Mouse (Mus musculus) stomach, embryonic 14.5 days (tissue): Measurements from ENCODE around the gene Kcmf1. TPM values are rescaled to one million over a fixed set of nuclear protein-coding genes. Genes with fewer than 3 reads are reported as not detected.
A peak's percentile ranks its signal among the peaks of the same experiment; 100 is the strongest.

ENCODE experiments used
- ATAC-seq: fragments of 200-750 bp; cut with Nextera tagmentation; 2 replicates; pipeline ENCODE4 v1.8.0; 2017; ENCODE audit warnings: low read depth, moderate TSS enrichment; ENCODE audit not compliant: insufficient number of reproducible peaks, insufficient read depth, low FRiP score
- H3K27ac ChIP-seq: fragments of 300-500 bp; sonication (generic); 2 replicates; pipeline ENCODE4 v1.5.1; 2014; ENCODE audit warnings: mild to moderate bottlenecking, low read length, moderate library complexity, mixed read lengths
- H3K27me3 ChIP-seq: fragments of 300-500 bp; sonication (generic); 2 replicates; pipeline ENCODE4 v1.6.1; 2014; ENCODE audit warnings: low read length, control low read depth, mixed read lengths; ENCODE audit not compliant: control insufficient read depth, insufficient read depth
- H3K36me3 ChIP-seq: fragments of 300-500 bp; sonication (generic); 2 replicates; pipeline ENCODE4 v1.6.1; 2014; ENCODE audit warnings: mild to moderate bottlenecking, control low read depth, low read length, moderate library complexity, mixed read lengths; ENCODE audit not compliant: control insufficient read depth, insufficient read depth
- H3K4me1 ChIP-seq: fragments of 300-500 bp; sonication (generic); 2 replicates; pipeline ENCODE4 v1.6.1; 2014; ENCODE audit warnings: low read length, control low read depth, mixed read lengths; ENCODE audit not compliant: control insufficient read depth, insufficient read depth
- H3K4me2 ChIP-seq: fragments of 300-500 bp; sonication (generic); replicated peaks from 2 replicates; pipeline ENCODE4 v1.6.1; 2014; ENCODE audit warnings: low read depth, low read length, control low read depth
- H3K4me3 ChIP-seq: fragments of 300-500 bp; sonication (generic); 2 replicates; pipeline ENCODE4 v1.5.1; 2014; ENCODE audit warnings: low read depth, low read length, control low read depth
- H3K9ac ChIP-seq: fragments of 300-500 bp; sonication (generic); replicated peaks from 2 replicates; pipeline ENCODE4 v1.6.1; 2014; ENCODE audit warnings: low read depth, mild to moderate bottlenecking, control low read depth, low read length, moderate library complexity, mixed read lengths
- H3K9me3 ChIP-seq: fragments of 300-500 bp; sonication (generic); 2 replicates; pipeline ENCODE4 v1.6.1; 2016; ENCODE audit warnings: low read depth, low read length, control low read depth; ENCODE audit not compliant: control insufficient read depth
- WGBS: fragments of 180-500 bp; shearing (Covaris S2); extraction: QIAGEN DNeasy Blood & Tissue Kit; methylation state at CpG from one replicate; pipeline ENCODE4 v1.1.7; 2014; 5-methylcytosine and 5-hydroxymethylcytosine counted together
- polyA plus RNA-seq: library from polyadenylated mRNA; unstranded; fragments of >200 nt; fragmentation: Nextera tagmentation; extraction: Ambion mirVana; gene quantifications from 2 replicates; pipeline ENCODE4 v1.2.1, GENCODE M21; 2014

Gene Kcmf1
- 38.4 and 40.1 TPM in 2 replicates for polyA plus RNA-seq

DNA sequence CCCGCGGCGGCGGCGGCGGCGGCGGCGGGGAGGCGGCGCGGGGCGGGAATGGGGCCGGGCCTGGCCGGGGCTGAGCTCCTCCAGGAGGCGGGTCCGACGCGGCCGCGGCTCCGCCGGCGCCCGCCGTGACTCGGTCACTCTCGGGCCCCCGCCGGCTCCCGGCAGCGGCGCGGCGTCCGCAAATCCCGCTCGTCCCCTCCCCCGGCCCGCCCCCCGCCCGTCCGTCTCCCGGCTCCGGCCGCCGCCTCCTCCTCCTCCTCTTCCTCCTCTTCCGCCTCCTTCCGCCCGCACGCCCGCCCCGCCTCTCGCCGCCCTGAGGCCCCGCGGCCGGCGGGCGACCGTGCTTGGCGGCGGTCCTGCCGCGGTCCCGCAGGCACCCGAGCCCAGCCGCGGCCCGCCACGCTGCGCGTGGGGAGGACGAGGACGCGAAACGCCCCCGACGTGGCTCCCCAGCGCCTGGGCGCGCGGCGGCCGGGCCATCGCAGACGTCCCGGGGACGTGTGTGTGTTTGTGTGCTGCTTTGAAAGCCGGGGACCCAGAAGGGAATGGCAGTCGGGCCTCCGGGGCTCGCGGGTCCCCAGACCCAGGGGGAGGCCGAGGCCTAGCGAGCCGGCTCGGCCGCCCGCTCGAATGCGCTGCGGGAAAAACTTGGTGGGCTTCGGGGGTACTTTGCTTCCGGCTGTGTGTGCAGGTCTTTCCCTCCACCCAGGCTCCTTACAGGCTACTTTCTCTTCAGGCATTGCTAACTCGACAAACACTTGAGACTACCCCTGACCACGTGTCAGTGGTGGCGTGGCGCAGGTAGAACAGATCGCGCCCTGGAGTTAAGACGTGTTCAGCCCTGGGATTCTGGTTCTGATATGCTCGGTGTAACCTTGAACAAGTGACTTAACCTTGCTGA lies at the start of gene Kcmf1:
Gene Kcmf1 (minus strand): TSS at position 199 of the 901 bp plus-strand sequence.
- H3K9me3 ChIP-seq, result no peaks in the 10 kb centered on the region
- peak within 1 kb of the TSS; percentile 98 for H3K9ac ChIP-seq
- peak within 1 kb of the TSS; percentile 74 for H3K4me2 ChIP-seq
- H3K27me3 ChIP-seq, result no peaks in the 10 kb centered on the region
- peak within 1 kb of the TSS; percentile 99 for H3K27ac ChIP-seq
- ATAC-seq, result peak; percentile 79
- peak within 1 kb of the TSS; percentile 93 for H3K4me3 ChIP-seq
- H3K36me3 ChIP-seq, result no peaks in the 10 kb centered on the region; the same call in 1 of the 2 replicates
- peaks cover 12% of the 10 kb centered on the region; the same call in 1 of the 2 replicates for H3K4me1 ChIP-seq
- WGBS, result under 1% methylated on average over 64 of the region's 113 CpGs

DNA sequence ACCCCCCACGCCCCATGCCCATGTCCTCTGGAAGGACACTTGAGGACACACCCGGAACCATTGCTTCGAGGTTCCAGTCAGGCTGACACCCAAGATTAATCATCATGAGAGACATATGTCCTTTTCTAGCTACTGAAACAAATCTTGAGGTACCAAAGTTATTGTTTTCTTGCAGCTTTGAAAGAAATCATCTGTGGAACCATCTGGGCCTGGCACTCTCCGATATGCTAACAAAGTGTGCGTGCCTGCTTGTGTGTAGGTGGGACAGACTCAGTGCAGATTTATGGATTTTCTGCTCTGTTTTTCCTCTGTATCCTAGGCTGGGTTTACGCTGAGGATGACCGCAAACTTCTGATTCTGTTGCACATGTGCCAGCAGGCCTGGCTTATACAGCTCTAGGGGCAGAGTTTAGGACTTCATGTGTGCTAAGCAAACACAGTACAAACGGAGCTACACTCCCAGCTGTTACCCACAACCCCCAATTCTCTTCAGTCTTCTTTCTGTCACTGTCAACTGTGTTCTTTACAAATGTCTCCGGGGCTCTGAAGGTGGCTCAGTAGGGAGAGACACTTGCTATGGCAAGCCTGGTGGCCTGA lies 49.5 kb upstream of the Kcmf1 start:
- H3K4me2 ChIP-seq, result no peak overlapping the region
- ATAC-seq, result peak; percentile 33; the same call in 1 of the 2 replicates
- no peaks in the 10 kb centered on the region for H3K9me3 ChIP-seq
- no peak overlapping the region for H3K4me3 ChIP-seq
- H3K27ac ChIP-seq, result no peak overlapping the region
- no peaks in the 10 kb centered on the region for H3K27me3 ChIP-seq
- H3K36me3 ChIP-seq, result no peaks in the 10 kb centered on the region
- no peak overlapping the region for H3K9ac ChIP-seq
- H3K4me1 ChIP-seq, result no peaks in the 10 kb centered on the region
- 63% methylated on average over 9 of the region's 9 CpGs for WGBS

DNA sequence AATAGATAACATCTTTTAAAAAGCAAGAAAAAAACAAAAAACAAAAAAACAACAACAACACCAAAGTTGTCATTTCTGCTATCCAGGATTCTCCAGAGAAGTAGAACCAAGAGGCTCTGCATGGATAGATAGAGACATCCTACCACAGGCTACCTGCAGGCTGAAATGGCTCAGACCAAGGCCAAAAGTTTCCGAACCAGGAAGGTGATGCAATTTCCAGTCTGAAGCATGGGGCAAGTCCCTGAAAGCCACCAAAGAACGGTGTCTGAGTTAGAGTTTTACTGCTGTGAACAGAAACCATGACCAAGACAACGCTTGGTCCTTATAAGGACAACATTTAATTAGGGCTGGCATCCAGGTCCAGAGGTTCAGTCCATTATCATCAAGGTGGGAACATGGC lies 48.6 kb upstream of the Kcmf1 start:
- H3K27ac ChIP-seq, result no peak overlapping the region
- no peak for ATAC-seq
- no peaks in the 10 kb centered on the region for H3K36me3 ChIP-seq
- H3K27me3 ChIP-seq, result no peaks in the 10 kb centered on the region
- no peak overlapping the region for H3K4me2 ChIP-seq
- no peaks in the 10 kb centered on the region for H3K9me3 ChIP-seq
- 93% methylated on average over 3 of the region's 3 CpGs for WGBS
- no peaks in the 10 kb centered on the region for H3K4me1 ChIP-seq
- no peak overlapping the region for H3K9ac ChIP-seq
- H3K4me3 ChIP-seq, result no peak overlapping the region

DNA sequence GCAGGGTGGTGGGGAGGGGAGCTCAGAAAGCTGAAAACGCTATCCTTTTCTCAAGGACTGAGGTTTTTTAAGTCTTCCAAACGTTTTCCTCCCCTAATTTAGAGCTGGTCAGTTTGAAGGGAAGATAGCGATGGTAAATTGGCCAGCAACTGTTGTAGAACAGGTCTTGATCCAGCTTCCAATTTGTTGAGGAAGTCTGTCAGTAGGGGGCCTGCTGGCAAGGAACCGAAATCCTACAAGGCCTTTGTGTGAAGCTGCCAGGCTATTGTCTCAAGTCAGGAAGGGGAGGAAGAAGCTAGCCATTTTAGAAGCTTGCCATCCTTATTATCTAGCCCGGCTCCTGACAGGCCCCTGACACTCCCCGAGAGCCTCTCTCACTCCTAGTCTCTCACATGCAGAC lies 48.2 kb upstream of the Kcmf1 start:
- ATAC-seq, result no peak
- H3K27ac ChIP-seq, result no peak overlapping the region
- no peak overlapping the region for H3K4me3 ChIP-seq
- H3K27me3 ChIP-seq, result no peaks in the 10 kb centered on the region
- no peak overlapping the region for H3K9ac ChIP-seq
- 64% methylated on average over 6 of the region's 6 CpGs for WGBS
- H3K4me1 ChIP-seq, result no peaks in the 10 kb centered on the region
- no peaks in the 10 kb centered on the region for H3K36me3 ChIP-seq
- H3K4me2 ChIP-seq, result no peak overlapping the region
- H3K9me3 ChIP-seq, result no peaks in the 10 kb centered on the region

DNA sequence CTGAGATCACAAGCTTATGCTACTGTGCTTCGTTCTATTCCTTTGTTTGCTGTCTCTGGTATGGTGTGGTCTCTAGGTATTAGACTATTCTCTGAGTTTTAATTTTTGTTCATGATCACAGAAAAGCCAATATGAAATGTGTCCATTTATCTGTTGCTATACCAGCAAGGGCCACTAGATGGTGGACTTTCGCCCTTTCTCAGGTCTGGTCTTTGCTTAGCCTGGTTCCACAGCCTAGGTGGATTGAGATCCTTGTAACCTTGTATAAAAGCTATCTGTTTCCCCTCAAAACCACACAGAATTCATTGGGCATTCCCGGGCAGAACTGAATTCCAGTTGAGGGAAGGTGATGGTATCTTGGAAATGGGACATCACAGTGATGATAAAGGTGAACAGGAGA lies 40.7 kb upstream of the Kcmf1 start:
- Histone ChIP-seq H3K27me3 (no peaks in the 10 kb centered on the region), H3K4me3 (no peak overlapping the region), H3K36me3 (no peaks in the 10 kb centered on the region), H3K9ac (no peak overlapping the region), H3K27ac (no peak overlapping the region), H3K9me3 (no peaks in the 10 kb centered on the region), H3K4me2 (no peak overlapping the region), H3K4me1 (no peaks in the 10 kb centered on the region)
- 10% methylated on average over 3 of the region's 3 CpGs for WGBS
- 0 out of 2 replicates have a peak, but pooled peaks have one; percentile 43 for ATAC-seq

DNA sequence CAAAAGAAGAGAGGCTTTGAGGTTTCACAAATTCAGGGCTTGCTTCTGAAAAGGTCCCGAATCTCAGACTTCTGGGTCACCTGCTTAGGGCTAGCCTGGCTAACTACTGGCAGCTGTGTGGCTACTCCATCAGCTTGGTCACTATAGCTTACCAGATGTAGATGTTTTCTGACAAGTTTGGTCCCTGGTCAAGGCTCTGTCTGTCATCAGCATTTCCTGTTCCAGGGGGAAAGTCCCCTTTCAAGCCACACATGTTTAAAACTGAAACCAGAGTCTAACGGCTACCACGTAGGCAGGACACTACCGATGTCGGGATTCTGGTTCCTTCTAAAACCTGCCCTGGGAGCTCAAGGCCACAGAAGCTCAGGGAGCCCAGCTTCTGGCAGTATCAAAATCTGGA lies 38.1 kb upstream of the Kcmf1 start:
- ATAC-seq, result no peak
- H3K4me2 ChIP-seq, result no peak overlapping the region
- no peaks in the 10 kb centered on the region for H3K27me3 ChIP-seq
- no peaks in the 10 kb centered on the region for H3K36me3 ChIP-seq
- no peak overlapping the region for H3K27ac ChIP-seq
- no peak overlapping the region for H3K4me3 ChIP-seq
- no peak overlapping the region for H3K9ac ChIP-seq
- H3K9me3 ChIP-seq, result no peaks in the 10 kb centered on the region
- WGBS, result 61% methylated on average over 5 of the region's 5 CpGs
- H3K4me1 ChIP-seq, result no peaks in the 10 kb centered on the region

DNA sequence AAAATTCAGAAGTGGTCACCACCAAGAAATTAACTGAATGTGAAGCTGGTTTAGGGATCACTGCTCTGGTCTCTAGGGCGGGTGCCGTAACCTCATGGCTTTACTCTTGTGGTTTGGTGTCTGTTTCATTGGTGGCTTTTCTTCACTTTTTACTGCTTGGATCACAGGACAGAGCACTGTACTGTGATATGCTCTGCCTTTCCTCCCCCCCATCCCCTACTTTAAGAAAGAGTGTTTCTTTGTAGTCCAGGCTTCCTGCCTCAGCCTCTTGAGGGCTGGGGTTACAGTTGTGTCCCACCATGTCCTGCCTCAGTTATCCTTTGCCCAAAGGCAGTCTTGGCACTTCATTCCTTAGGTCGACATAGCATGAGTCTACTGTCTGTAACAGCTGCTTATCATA lies 37.7 kb upstream of the Kcmf1 start:
- Histone ChIP-seq H3K9ac (no peak overlapping the region), H3K27ac (no peak overlapping the region), H3K4me2 (no peak overlapping the region), H3K27me3 (no peaks in the 10 kb centered on the region), H3K36me3 (no peaks in the 10 kb centered on the region), H3K4me3 (no peak overlapping the region), H3K9me3 (no peaks in the 10 kb centered on the region), H3K4me1 (no peaks in the 10 kb centered on the region)
- 77% methylated on average over 3 of the region's 3 CpGs for WGBS
- no peak for ATAC-seq

DNA sequence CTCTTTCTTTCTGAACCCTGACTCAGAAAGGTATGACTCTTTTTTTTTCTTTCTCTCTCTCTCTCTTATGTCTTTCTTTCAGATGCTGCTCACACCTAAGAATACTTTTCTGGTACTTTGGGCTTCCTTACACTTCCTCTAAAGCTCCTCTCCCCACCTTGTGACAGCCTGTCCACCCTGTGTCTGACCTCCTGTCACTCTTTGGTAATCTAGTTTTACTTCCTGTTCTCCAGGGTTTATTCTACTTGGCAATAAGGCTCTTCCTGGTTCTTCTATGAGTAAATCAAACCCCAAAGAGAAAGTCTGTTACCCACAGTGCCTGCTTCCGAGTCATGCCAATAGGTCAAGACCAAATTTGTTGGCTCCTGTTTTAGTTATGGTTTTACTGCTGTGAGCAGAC lies 33.2 kb upstream of the Kcmf1 start:
- Histone ChIP-seq H3K4me2 (no peak overlapping the region), H3K27ac (no peak overlapping the region), H3K36me3 (no peaks in the 10 kb centered on the region), H3K4me1 (no peaks in the 10 kb centered on the region), H3K27me3 (no peaks in the 10 kb centered on the region), H3K9ac (no peak overlapping the region), H3K4me3 (no peak overlapping the region), H3K9me3 (no peaks in the 10 kb centered on the region)
- no peak for ATAC-seq
- 86% methylated on average over 1 of the region's 1 CpGs for WGBS
